Mouse (Mus musculus) kidney, postnatal 0 days (tissue): ENCODE data around the gene Abhd15. TPM values are rescaled to one million over a fixed set of nuclear protein-coding genes. Genes with fewer than 3 reads are reported as not detected.

Experiments
- ATAC-seq: fragments of 200-750 bp; cut with Nextera tagmentation; replicated peaks from 2 replicates; pipeline ENCODE4 v1.8.0; 2017; ENCODE audit warnings: low read depth, moderate number of reproducible peaks, moderate TSS enrichment, moderate library complexity; ENCODE audit not compliant: low FRiP score
- DNase-seq: peaks from one replicate; pipeline ENCODE4 v3.0.0-alpha.2; 2016; ENCODE audit warnings: low spot score
- H3K27ac ChIP-seq: fragments of 300-500 bp; sonication (generic); 2 replicates; pipeline ENCODE4 v1.5.1; 2014; ENCODE audit warnings: mild to moderate bottlenecking
- H3K27me3 ChIP-seq: fragments of 300-500 bp; sonication (generic); 2 replicates; pipeline ENCODE4 v1.6.1; 2014; ENCODE audit warnings: low read length, mixed read lengths; ENCODE audit not compliant: insufficient read depth
- H3K36me3 ChIP-seq: fragments of 300-500 bp; sonication (generic); 2 replicates; pipeline ENCODE4 v1.6.1; 2014; ENCODE audit warnings: low read length, mixed read lengths; ENCODE audit not compliant: insufficient read depth
- H3K4me1 ChIP-seq: fragments of 300-500 bp; sonication (generic); replicated peaks from 2 replicates; pipeline ENCODE4 v1.6.1; 2014; ENCODE audit warnings: antibody characterized with exemption, low read length, mixed read lengths; ENCODE audit not compliant: insufficient read depth
- H3K4me2 ChIP-seq: fragments of 300-500 bp; sonication (generic); 2 replicates; pipeline ENCODE4 v1.6.1; 2014; ENCODE audit warnings: mild to moderate bottlenecking, low read length, moderate library complexity, mixed read lengths
- H3K4me3 ChIP-seq: fragments of 300-500 bp; sonication (generic); replicated peaks from 2 replicates; pipeline ENCODE4 v1.5.1; 2014; ENCODE audit warnings: low read depth, low read length
- H3K9ac ChIP-seq: fragments of 300-500 bp; sonication (generic); 2 replicates; pipeline ENCODE4 v1.6.1; 2014; ENCODE audit warnings: low read depth, low read length
- H3K9me3 ChIP-seq: fragments of 300-500 bp; sonication (generic); replicated peaks from 2 replicates; pipeline ENCODE4 v1.6.1; 2016; ENCODE audit warnings: low read length, inconsistent platforms, mixed read lengths
- CTCF ChIP-seq: IDR thresholded peaks from 2 replicates; pipeline ENCODE4 v1.5.1; 2016; ENCODE audit warnings: antibody characterized with exemption, low read depth, mild to moderate bottlenecking, moderate library complexity
- WGBS: fragments of 180-500 bp; shearing (Covaris S2); extraction: QIAGEN DNeasy Blood & Tissue Kit; methylation state at CpG from one replicate; pipeline ENCODE4 v1.1.7; 2014; 5-methylcytosine and 5-hydroxymethylcytosine counted together
- polyA plus RNA-seq: library from polyadenylated mRNA; unstranded; fragments of >200 nt; fragmentation: Nextera tagmentation; extraction: Ambion mirVana; gene quantifications from 2 replicates; pipeline ENCODE4 v1.2.1, GENCODE M21; 2015

The Abhd15 gene
- polyA plus RNA-seq, 1 experiment from 2014 or later, result 1.9 TPM

GRCm38 (mm10) chr11:77472775-77473174 lies 42.1 kb upstream of the Abhd15 start:
- no peak for ATAC-seq
- 88% methylated on average over 16 of the region's 16 CpGs for WGBS
- no peaks in the 10 kb centered on the region for H3K9me3 ChIP-seq
- no peak overlapping the region for H3K27ac ChIP-seq
- 0 out of 2 replicates have a peak, but pooled peaks cover 3% of the 10 kb centered on the region for H3K27me3 ChIP-seq
- no peak overlapping the region for H3K4me2 ChIP-seq
- H3K36me3 ChIP-seq, result no peaks in the 10 kb centered on the region
- H3K9ac ChIP-seq, result no peak overlapping the region
- no peak for TF ChIP-seq CTCF
- H3K4me3 ChIP-seq, result no peak overlapping the region
- DNase-seq, result no peak
- H3K4me1 ChIP-seq, result no peaks in the 10 kb centered on the region; the same call in 1 of the 2 replicates

- Histone ChIP-seq H3K4me2 (no peak overlapping the region), H3K4me3 (no peak overlapping the region), H3K27me3 (no peaks in the 10 kb centered on the region), H3K36me3 (no peaks in the 10 kb centered on the region), H3K27ac (peak overlapping the region; percentile 78), H3K9ac (no peak overlapping the region), H3K4me1 (no peaks in the 10 kb centered on the region), H3K9me3 (no peaks in the 10 kb centered on the region)
- ATAC-seq (no peak), DNase-seq (no peak)
- no peak for TF ChIP-seq CTCF
- WGBS, result 91% methylated on average over 14 of the region's 14 CpGs
Observed at GRCm38 (mm10) chr11:77476216-77476615, 38.7 kb upstream of the Abhd15 start.

GRCm38 (mm10) chr11:77476895-77477294 lies 38.0 kb upstream of the Abhd15 start:
- peak; percentile 56 for ATAC-seq
- H3K27ac ChIP-seq, result peak overlapping the region; percentile 78
- WGBS, result 85% methylated on average over 6 of the region's 6 CpGs

GRCm38 (mm10) chr11:77483043-77483442 lies 31.9 kb upstream of the Abhd15 start:
- WGBS, result 54% methylated on average over 3 of the region's 3 CpGs
- H3K4me2 ChIP-seq, result no peak overlapping the region
- no peak for DNase-seq
- no peak for ATAC-seq
- no peaks in the 10 kb centered on the region for H3K9me3 ChIP-seq
- H3K36me3 ChIP-seq, result no peaks in the 10 kb centered on the region
- no peaks in the 10 kb centered on the region for H3K27me3 ChIP-seq
- H3K27ac ChIP-seq, result no peak overlapping the region
- H3K4me1 ChIP-seq, result no peaks in the 10 kb centered on the region; the same call in 1 of the 2 replicates
- no peak overlapping the region for H3K9ac ChIP-seq
- no peak overlapping the region for H3K4me3 ChIP-seq
- no peak for TF ChIP-seq CTCF

More at GRCm38 (mm10) chr11:77476895-77477294, 38.0 kb upstream of the Abhd15 start:
- no peak for TF ChIP-seq CTCF
- Histone ChIP-seq H3K4me3 (no peak overlapping the region), H3K4me2 (no peak overlapping the region), H3K4me1 (no peaks in the 10 kb centered on the region), H3K9me3 (no peaks in the 10 kb centered on the region), H3K9ac (no peak overlapping the region), H3K36me3 (no peaks in the 10 kb centered on the region), H3K27me3 (no peaks in the 10 kb centered on the region)
- DNase-seq, result no peak

- Histone ChIP-seq H3K9ac (no peak overlapping the region), H3K4me1 (peaks cover 3% of the 10 kb centered on the region), H3K4me2 (no peak overlapping the region), H3K27me3 (no peaks in the 10 kb centered on the region), H3K27ac (no peak overlapping the region), H3K9me3 (no peaks in the 10 kb centered on the region), H3K36me3 (no peaks in the 10 kb centered on the region), H3K4me3 (no peak overlapping the region)
- ATAC-seq, result no peak
- TF ChIP-seq CTCF, result no peak
- 65% methylated on average over 11 of the region's 11 CpGs for WGBS
- no peak for DNase-seq
Observed at GRCm38 (mm10) chr11:77483510-77484255, 31.2 kb upstream of the Abhd15 start.

GRCm38 (mm10) chr11:77485229-77485628 lies 29.7 kb upstream of the Abhd15 start:
- no peak overlapping the region for H3K4me3 ChIP-seq
- H3K36me3 ChIP-seq, result no peaks in the 10 kb centered on the region
- H3K4me2 ChIP-seq, result no peak overlapping the region
- H3K27me3 ChIP-seq, result no peaks in the 10 kb centered on the region
- no peak overlapping the region for H3K9ac ChIP-seq
- TF ChIP-seq CTCF, result no peak
- H3K9me3 ChIP-seq, result no peaks in the 10 kb centered on the region
- H3K4me1 ChIP-seq, result peaks cover 12% of the 10 kb centered on the region
- DNase-seq, result no peak
- no peak for ATAC-seq
- no peak overlapping the region for H3K27ac ChIP-seq
- 38% methylated on average over 6 of the region's 6 CpGs for WGBS
